Mouse (Mus musculus): ENCODE data around the gene Rora. TPM values are rescaled to one million over a fixed set of nuclear protein-coding genes. Genes with fewer than 3 reads are reported as not detected.

Rora gene
- polyA plus RNA-seq, 1 experiment = 4.7 TPM

DNA sequence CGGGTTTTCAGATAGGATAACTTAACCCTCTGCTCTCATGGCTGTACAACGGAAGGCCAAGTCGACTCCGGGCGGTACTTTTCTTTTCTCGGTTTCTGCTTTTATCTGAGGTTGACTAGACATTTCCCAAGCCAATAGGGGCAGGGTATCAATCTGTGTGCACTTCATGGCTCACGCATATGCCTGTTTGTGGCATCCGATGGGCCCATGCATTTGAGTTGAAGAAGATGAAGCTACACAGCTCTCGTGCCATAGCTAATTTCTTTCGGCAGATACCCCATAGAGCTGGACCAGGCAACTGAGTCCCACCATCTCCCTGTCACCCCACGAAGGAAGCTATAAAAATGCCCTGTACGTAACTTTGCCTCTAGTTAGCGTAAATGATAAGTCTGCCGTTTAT is 641.3 kb downstream of the Rora start:
- H3K27me3 ChIP-seq (ENCODE audit: control insufficient read depth, insufficient read depth, low read length) = peaks cover 7% of the 10 kb centered on the region; the same call in 1 of the 2 replicates
- WGBS = 93% methylated on average over 14 of the region's 14 CpGs
- no peak for DNase-seq
- TF ChIP-seq POLR2A (IDR thresholded peaks at IDR 0.05; ENCODE audit: control insufficient read depth, extremely low read depth, insufficient read depth, low read length, poor library complexity) (no peak), CTCF (IDR thresholded peaks at IDR 0.05; ENCODE audit: borderline replicate concordance, control insufficient read depth, extremely low read depth, insufficient read depth, low read length, poor library complexity) (no peak)
- peaks cover 22% of the 10 kb centered on the region for H3K4me1 ChIP-seq (replicated peaks; ENCODE audit: control insufficient read depth, insufficient read depth, low read length)
- H3K27ac ChIP-seq (ENCODE audit: control insufficient read depth, insufficient read depth, low read length) = no peak overlapping the region
- no peak overlapping the region for H3K4me3 ChIP-seq (ENCODE audit: control insufficient read depth, insufficient read depth, low read length)
- H3K36me3 ChIP-seq (ENCODE audit: control insufficient read depth, insufficient read depth, low read length) = no peaks in the 10 kb centered on the region

DNA sequence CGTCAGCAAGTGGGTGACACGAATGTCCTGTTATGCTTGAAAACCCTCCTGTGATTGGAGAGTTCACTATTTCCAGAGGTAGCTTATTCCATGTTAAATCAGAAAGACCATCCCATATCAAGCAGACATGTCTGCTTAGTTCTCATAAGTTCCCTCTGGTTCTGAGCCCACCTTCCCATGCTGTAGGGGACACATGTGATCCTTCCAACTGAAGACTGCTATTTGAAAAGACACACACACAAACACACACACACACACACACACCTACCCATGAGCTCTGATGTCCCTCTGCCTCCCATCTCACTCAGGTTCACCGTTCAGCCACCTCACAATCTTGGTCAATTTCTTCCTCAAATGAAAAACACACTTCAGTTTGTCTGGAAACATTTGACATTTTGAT is 642.2 kb downstream of the Rora start:
- no peak for TF ChIP-seq CTCF (IDR thresholded peaks at IDR 0.05; ENCODE audit: borderline replicate concordance, control insufficient read depth, extremely low read depth, insufficient read depth, low read length, poor library complexity)
- TF ChIP-seq POLR2A (IDR thresholded peaks at IDR 0.05; ENCODE audit: control insufficient read depth, extremely low read depth, insufficient read depth, low read length, poor library complexity) = no peak
- peaks cover 14% of the 10 kb centered on the region for H3K4me1 ChIP-seq (replicated peaks; ENCODE audit: control insufficient read depth, insufficient read depth, low read length)
- peaks cover 6% of the 10 kb centered on the region; the same call in 1 of the 2 replicates for H3K27me3 ChIP-seq (ENCODE audit: control insufficient read depth, insufficient read depth, low read length)
- H3K27ac ChIP-seq (ENCODE audit: control insufficient read depth, insufficient read depth, low read length) = no peak overlapping the region
- no peak overlapping the region for H3K4me3 ChIP-seq (ENCODE audit: control insufficient read depth, insufficient read depth, low read length)
- DNase-seq = no peak
- H3K36me3 ChIP-seq (ENCODE audit: control insufficient read depth, insufficient read depth, low read length) = no peaks in the 10 kb centered on the region
- WGBS = 78% methylated on average over 3 of the region's 3 CpGs

DNA sequence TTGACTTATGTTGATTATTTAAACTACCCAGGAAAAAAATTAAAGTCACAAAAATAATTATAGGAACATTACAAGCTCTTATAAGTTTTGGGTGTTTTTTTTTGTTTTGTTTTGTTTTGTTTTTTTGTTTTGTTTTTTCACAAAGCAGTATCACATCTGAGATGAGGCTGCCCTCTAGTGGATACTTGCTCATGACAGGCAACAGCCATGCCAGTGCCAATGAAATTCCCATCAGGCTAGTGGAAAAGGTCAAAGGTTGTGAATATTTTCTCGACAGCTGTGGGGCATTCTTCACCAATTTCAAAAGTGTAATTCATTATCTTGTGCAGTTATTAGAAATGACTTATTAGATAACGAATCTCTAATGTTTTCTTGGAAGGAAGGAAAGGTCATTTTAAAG is 642.8 kb downstream of the Rora start:
- 46% methylated on average over 2 of the region's 2 CpGs for WGBS

DNA sequence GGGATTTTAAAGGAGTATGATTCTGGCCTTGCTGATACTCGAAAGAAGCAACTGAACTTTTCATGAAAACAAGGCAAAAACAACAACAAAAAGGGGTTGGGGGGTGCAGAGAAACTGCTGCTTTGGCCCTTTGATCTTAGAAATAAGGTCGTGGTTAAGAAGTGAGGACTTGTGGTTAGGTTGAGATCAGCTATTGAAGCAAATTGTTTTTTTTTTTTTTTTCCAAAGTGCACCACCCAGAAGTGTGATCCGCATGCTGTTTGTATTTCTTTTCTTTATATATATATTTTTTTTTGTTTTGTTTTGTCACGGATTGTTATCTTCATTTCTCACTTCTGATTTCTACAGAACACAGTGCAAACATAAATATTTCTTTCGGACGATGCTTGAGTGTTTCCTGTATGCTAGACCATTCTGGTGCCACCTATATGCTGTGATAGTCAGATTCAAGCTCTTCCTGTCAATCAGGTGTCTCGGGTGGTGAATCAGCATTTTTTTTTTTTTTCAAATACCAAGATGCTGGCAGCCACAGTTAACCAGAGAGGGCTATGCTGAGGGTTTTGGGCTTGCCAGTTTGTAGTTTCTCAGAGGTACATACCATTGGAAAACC is 644.3 kb downstream of the Rora start:
- Histone ChIP-seq H3K4me1 (replicated peaks; ENCODE audit: control insufficient read depth, insufficient read depth, low read length) (peaks cover 15% of the 10 kb centered on the region), H3K4me3 (ENCODE audit: control insufficient read depth, insufficient read depth, low read length) (no peak overlapping the region), H3K36me3 (ENCODE audit: control insufficient read depth, insufficient read depth, low read length) (no peaks in the 10 kb centered on the region), H3K27ac (ENCODE audit: control insufficient read depth, insufficient read depth, low read length) (no peak overlapping the region), H3K27me3 (ENCODE audit: control insufficient read depth, insufficient read depth, low read length) (no peaks in the 10 kb centered on the region; the same call in 1 of the 2 replicates)
- no peak for DNase-seq
- WGBS = 9% methylated on average over 7 of the region's 7 CpGs
- TF ChIP-seq CTCF (IDR thresholded peaks at IDR 0.05; ENCODE audit: borderline replicate concordance, control insufficient read depth, extremely low read depth, insufficient read depth, low read length, poor library complexity) = no peak

More for the DNA sequence above, 642.8 kb downstream of the Rora start:
- no peak overlapping the region for H3K27ac ChIP-seq (ENCODE audit: control insufficient read depth, insufficient read depth, low read length)
- H3K36me3 ChIP-seq (ENCODE audit: control insufficient read depth, insufficient read depth, low read length) = no peaks in the 10 kb centered on the region
- TF ChIP-seq CTCF (IDR thresholded peaks at IDR 0.05; ENCODE audit: borderline replicate concordance, control insufficient read depth, extremely low read depth, insufficient read depth, low read length, poor library complexity) = no peak
- TF ChIP-seq POLR2A (IDR thresholded peaks at IDR 0.05; ENCODE audit: control insufficient read depth, extremely low read depth, insufficient read depth, low read length, poor library complexity) = no peak
- peaks cover 8% of the 10 kb centered on the region for H3K4me1 ChIP-seq (replicated peaks; ENCODE audit: control insufficient read depth, insufficient read depth, low read length)
- peak; percentile 39 for DNase-seq
- no peak overlapping the region for H3K4me3 ChIP-seq (ENCODE audit: control insufficient read depth, insufficient read depth, low read length)
- H3K27me3 ChIP-seq (ENCODE audit: control insufficient read depth, insufficient read depth, low read length) = peaks cover under 1% of the 10 kb centered on the region; the same call in 1 of the 2 replicates

DNA sequence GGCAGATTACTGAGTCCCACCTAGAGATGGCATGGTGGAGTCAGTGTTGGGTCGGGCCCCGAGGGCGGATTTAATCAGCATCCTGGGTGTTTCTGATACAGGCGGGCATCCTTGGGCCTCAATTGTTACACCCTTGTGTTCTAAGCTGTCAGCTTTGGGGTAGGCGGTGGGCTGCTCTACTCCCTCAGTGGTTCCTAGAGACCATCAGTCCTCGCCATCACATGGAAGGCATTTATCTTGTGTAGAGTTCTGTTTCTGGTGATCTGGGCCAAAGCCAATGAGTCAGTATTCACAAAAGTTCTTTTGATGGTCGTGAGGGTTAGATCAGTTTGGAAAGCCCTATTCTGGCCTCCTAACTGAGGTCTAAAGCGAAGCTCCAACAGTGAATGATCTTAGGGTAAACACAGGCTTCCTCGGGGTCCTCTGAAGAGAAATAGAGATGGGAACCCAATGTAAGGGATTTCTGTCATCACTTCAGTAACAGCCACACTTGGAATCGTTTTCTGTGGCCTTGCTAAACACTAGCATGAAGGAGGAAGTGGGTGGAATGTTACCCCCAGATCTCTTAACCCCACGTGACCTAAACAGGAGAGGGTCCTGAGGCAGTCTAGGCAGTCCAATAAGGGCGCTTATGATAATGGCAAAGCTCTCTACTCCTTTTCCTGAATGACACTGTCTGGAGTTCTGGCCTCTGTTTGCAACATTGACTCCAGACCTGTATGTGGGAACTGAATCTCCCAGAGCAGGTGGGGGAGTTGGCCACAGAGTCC is 645.2 kb downstream of the Rora start:
- Histone ChIP-seq H3K36me3 (ENCODE audit: control insufficient read depth, insufficient read depth, low read length) (no peaks in the 10 kb centered on the region), H3K4me3 (ENCODE audit: control insufficient read depth, insufficient read depth, low read length) (no peak overlapping the region), H3K27me3 (ENCODE audit: control insufficient read depth, insufficient read depth, low read length) (no peaks in the 10 kb centered on the region), H3K27ac (ENCODE audit: control insufficient read depth, insufficient read depth, low read length) (no peak overlapping the region), H3K4me1 (replicated peaks; ENCODE audit: control insufficient read depth, insufficient read depth, low read length) (peaks cover 15% of the 10 kb centered on the region)
- no peak for DNase-seq
- TF ChIP-seq CTCF (IDR thresholded peaks at IDR 0.05; ENCODE audit: borderline replicate concordance, control insufficient read depth, extremely low read depth, insufficient read depth, low read length, poor library complexity) (no peak), POLR2A (IDR thresholded peaks at IDR 0.05; ENCODE audit: control insufficient read depth, extremely low read depth, insufficient read depth, low read length, poor library complexity) (no peak)
- 79% methylated on average over 12 of the region's 12 CpGs for WGBS

DNA sequence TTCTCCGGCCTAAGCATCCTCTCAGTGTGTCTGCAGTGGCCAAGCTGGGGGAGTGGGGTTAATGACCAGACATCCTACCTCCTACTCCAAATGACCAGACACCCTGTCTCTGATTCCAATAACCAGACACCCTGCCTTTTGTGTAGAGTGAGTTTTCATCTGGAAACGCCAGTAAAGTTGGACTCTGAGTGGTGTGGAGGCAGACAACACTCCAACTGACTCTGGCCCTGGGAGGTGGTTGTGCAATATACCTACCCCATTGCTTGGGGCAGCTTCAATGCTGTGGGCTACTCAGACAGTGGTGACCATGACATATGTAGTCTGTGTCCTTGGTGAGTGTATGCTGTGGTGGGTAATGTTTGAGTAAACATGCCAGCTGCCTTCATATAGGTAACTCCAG is 645.9 kb downstream of the Rora start:
- Histone ChIP-seq H3K4me1 (replicated peaks; ENCODE audit: control insufficient read depth, insufficient read depth, low read length) (peaks cover 18% of the 10 kb centered on the region), H3K36me3 (ENCODE audit: control insufficient read depth, insufficient read depth, low read length) (no peaks in the 10 kb centered on the region), H3K27ac (ENCODE audit: control insufficient read depth, insufficient read depth, low read length) (no peak overlapping the region), H3K4me3 (ENCODE audit: control insufficient read depth, insufficient read depth, low read length) (no peak overlapping the region), H3K27me3 (ENCODE audit: control insufficient read depth, insufficient read depth, low read length) (no peaks in the 10 kb centered on the region)
- WGBS = 86% methylated on average over 2 of the region's 2 CpGs
- no peak for DNase-seq
- TF ChIP-seq POLR2A (IDR thresholded peaks at IDR 0.05; ENCODE audit: control insufficient read depth, extremely low read depth, insufficient read depth, low read length, poor library complexity) (no peak), CTCF (IDR thresholded peaks at IDR 0.05; ENCODE audit: borderline replicate concordance, control insufficient read depth, extremely low read depth, insufficient read depth, low read length, poor library complexity) (no peak)

All from thymus, adult 2 months (tissue).